Mouse (Mus musculus) neural tube, embryonic 12.5 days (tissue): ENCODE measurements around the gene Gstp3. TPM values are rescaled to one million over a fixed set of nuclear protein-coding genes. Genes with fewer than 3 reads are reported as not detected.

ENCODE experiments used
- ATAC-seq: fragments of 200-750 bp; cut with Nextera tagmentation; 2 replicates; pipeline ENCODE4 v1.8.0; 2017; ENCODE audit warnings: low read depth, mild to moderate bottlenecking, moderate TSS enrichment, moderate library complexity; ENCODE audit not compliant: low FRiP score
- H3K27ac ChIP-seq: fragments of 300-500 bp; sonication (generic); 2 replicates; pipeline ENCODE4 v1.5.1; 2016
- H3K27me3 ChIP-seq: fragments of 300-500 bp; sonication (generic); replicated peaks from 2 replicates; pipeline ENCODE4 v1.6.1; 2016; ENCODE audit warnings: mild to moderate bottlenecking
- H3K36me3 ChIP-seq: fragments of 300-500 bp; sonication (generic); 2 replicates; pipeline ENCODE4 v1.6.1; 2016; ENCODE audit warnings: mild to moderate bottlenecking
- H3K4me1 ChIP-seq: fragments of 300-500 bp; sonication (generic); 2 replicates; pipeline ENCODE4 v1.6.1; 2016
- H3K4me2 ChIP-seq: fragments of 300-500 bp; sonication (generic); replicated peaks from 2 replicates; pipeline ENCODE4 v1.6.1; 2016; ENCODE audit warnings: mild to moderate bottlenecking
- H3K4me3 ChIP-seq: fragments of 300-500 bp; sonication (generic); 2 replicates; pipeline ENCODE4 v1.5.1; 2016
- H3K9ac ChIP-seq: fragments of 300-500 bp; sonication (generic); 2 replicates; pipeline ENCODE4 v1.6.1; 2016; ENCODE audit warnings: mild to moderate bottlenecking
- H3K9me3 ChIP-seq: fragments of 300-500 bp; sonication (generic); 2 replicates; pipeline ENCODE4 v1.6.1; 2016; ENCODE audit warnings: mild to moderate bottlenecking
- WGBS: fragments of 180-500 bp; shearing (Covaris S2); methylation state at CpG from one replicate; pipeline ENCODE4 v1.1.7; 2016; 5-methylcytosine and 5-hydroxymethylcytosine counted together
- polyA plus RNA-seq: library from polyadenylated mRNA; unstranded; fragments of >200 nt; fragmentation: Nextera tagmentation; extraction: Ambion mirVana; gene quantifications from 2 replicates; pipeline ENCODE4 v1.2.1, GENCODE M21; 2016

Gene Gstp3
- polyA plus RNA-seq = not detected in 2 replicates

GRCm38 (mm10) chr19:4059069-4059740 lies at the start of gene Gstp3:
Gstp3 (minus strand) TSS chr19:4059569.
- no peaks in the 10 kb centered on the region for H3K4me1 ChIP-seq
- no peak within 1 kb of the TSS for H3K9ac ChIP-seq
- H3K4me3 ChIP-seq = no peak within 1 kb of the TSS
- no peak for ATAC-seq
- no peak within 1 kb of the TSS for H3K4me2 ChIP-seq
- WGBS = 84% methylated on average over 15 of the region's 15 CpGs
- H3K27me3 ChIP-seq = no peaks in the 10 kb centered on the region
- no peaks in the 10 kb centered on the region for H3K36me3 ChIP-seq
- H3K27ac ChIP-seq = no peak within 1 kb of the TSS
- no peaks in the 10 kb centered on the region for H3K9me3 ChIP-seq

- 91% methylated on average over 9 of the region's 9 CpGs for WGBS
- no peaks in the 10 kb centered on the region for H3K27me3 ChIP-seq
Measured at GRCm38 (mm10) chr19:4108535-4108934, 49.2 kb upstream of the Gstp3 start.

GRCm38 (mm10) chr19:4106654-4107053 lies 47.3 kb upstream of the Gstp3 start:
- Histone ChIP-seq H3K36me3 (peaks cover 15% of the 10 kb centered on the region), H3K9me3 (no peaks in the 10 kb centered on the region), H3K4me3 (no peak overlapping the region), H3K27ac (no peak overlapping the region), H3K4me2 (no peak overlapping the region), H3K4me1 (0 out of 2 replicates have a peak, but pooled peaks cover 1% of the 10 kb centered on the region), H3K27me3 (peaks cover 16% of the 10 kb centered on the region), H3K9ac (no peak overlapping the region)
- 89% methylated on average over 14 of the region's 14 CpGs for WGBS
- ATAC-seq = no peak

More at GRCm38 (mm10) chr19:4108535-4108934, 49.2 kb upstream of the Gstp3 start:
- H3K9ac ChIP-seq = no peak overlapping the region
- no peak overlapping the region for H3K27ac ChIP-seq
- no peaks in the 10 kb centered on the region for H3K9me3 ChIP-seq
- no peak overlapping the region for H3K4me3 ChIP-seq
- no peak overlapping the region for H3K4me2 ChIP-seq
- H3K4me1 ChIP-seq = no peaks in the 10 kb centered on the region
- peaks cover 33% of the 10 kb centered on the region for H3K36me3 ChIP-seq
- ATAC-seq = no peak

GRCm38 (mm10) chr19:4104675-4105194 lies 45.4 kb upstream of the Gstp3 start:
- Histone ChIP-seq H3K27ac (no peak overlapping the region), H3K4me2 (no peak overlapping the region), H3K4me1 (peaks cover 20% of the 10 kb centered on the region), H3K9me3 (no peaks in the 10 kb centered on the region), H3K9ac (no peak overlapping the region), H3K4me3 (no peak overlapping the region), H3K27me3 (peaks cover 32% of the 10 kb centered on the region), H3K36me3 (peaks cover 9% of the 10 kb centered on the region; the same call in 1 of the 2 replicates)
- 91% methylated on average over 16 of the region's 16 CpGs for WGBS
- ATAC-seq = no peak

- 0 out of 2 replicates have a peak, but pooled peaks cover 5% of the 10 kb centered on the region for H3K36me3 ChIP-seq
- H3K27me3 ChIP-seq = peaks cover 38% of the 10 kb centered on the region
- H3K9ac ChIP-seq = no peak overlapping the region
- peaks cover 29% of the 10 kb centered on the region for H3K4me1 ChIP-seq
- no peak overlapping the region for H3K4me2 ChIP-seq
- 76% methylated on average over 3 of the region's 3 CpGs for WGBS
- no peaks in the 10 kb centered on the region for H3K9me3 ChIP-seq
- H3K4me3 ChIP-seq = no peak overlapping the region
- H3K27ac ChIP-seq = no peak overlapping the region
- no peak for ATAC-seq
Measured at GRCm38 (mm10) chr19:4103792-4104191, 44.4 kb upstream of the Gstp3 start.

- H3K4me2 ChIP-seq = no peak overlapping the region
- H3K27ac ChIP-seq = no peak overlapping the region
- peaks cover 34% of the 10 kb centered on the region for H3K4me1 ChIP-seq
- ATAC-seq = no peak
- 93% methylated on average over 18 of the region's 18 CpGs for WGBS
- no peak overlapping the region for H3K9ac ChIP-seq
- peaks cover 38% of the 10 kb centered on the region for H3K27me3 ChIP-seq
- H3K36me3 ChIP-seq = 0 out of 2 replicates have a peak, but pooled peaks cover 5% of the 10 kb centered on the region
- H3K4me3 ChIP-seq = no peak overlapping the region
- no peaks in the 10 kb centered on the region for H3K9me3 ChIP-seq
Measured at GRCm38 (mm10) chr19:4103294-4103693, 43.9 kb upstream of the Gstp3 start.

GRCm38 (mm10) chr19:4102626-4103025 lies 43.3 kb upstream of the Gstp3 start:
- H3K9ac ChIP-seq = no peak overlapping the region
- H3K27me3 ChIP-seq = peaks cover 38% of the 10 kb centered on the region
- H3K27ac ChIP-seq = no peak overlapping the region
- 0 out of 2 replicates have a peak, but pooled peaks cover 5% of the 10 kb centered on the region for H3K36me3 ChIP-seq
- H3K4me3 ChIP-seq = no peak overlapping the region
- peaks cover 40% of the 10 kb centered on the region for H3K4me1 ChIP-seq
- H3K4me2 ChIP-seq = no peak overlapping the region
- no peaks in the 10 kb centered on the region for H3K9me3 ChIP-seq
- 95% methylated on average over 12 of the region's 12 CpGs for WGBS
- no peak for ATAC-seq

GRCm38 (mm10) chr19:4102049-4102448 lies 42.7 kb upstream of the Gstp3 start:
- peak overlapping the region; percentile 92 for H3K4me2 ChIP-seq

GRCm38 (mm10) chr19:4101466-4101865 lies 42.1 kb upstream of the Gstp3 start:
- peaks cover 42% of the 10 kb centered on the region for H3K4me1 ChIP-seq
- 0 out of 2 replicates have a peak, but pooled peaks cover under 1% of the 10 kb centered on the region for H3K36me3 ChIP-seq
- H3K9ac ChIP-seq = peak overlapping the region; percentile 69; the same call in 1 of the 2 replicates
- no peaks in the 10 kb centered on the region for H3K9me3 ChIP-seq
- no peak for ATAC-seq
- peak overlapping the region; percentile 50 for H3K4me3 ChIP-seq
- H3K27ac ChIP-seq = no peak overlapping the region
- peaks cover 38% of the 10 kb centered on the region for H3K27me3 ChIP-seq
- WGBS = 66% methylated on average over 6 of the region's 6 CpGs
- peak overlapping the region; percentile 92 for H3K4me2 ChIP-seq

More at GRCm38 (mm10) chr19:4102049-4102448, 42.7 kb upstream of the Gstp3 start:
- no peak overlapping the region for H3K27ac ChIP-seq
- H3K36me3 ChIP-seq = 0 out of 2 replicates have a peak, but pooled peaks cover 5% of the 10 kb centered on the region
- H3K4me1 ChIP-seq = peaks cover 42% of the 10 kb centered on the region
- peaks cover 38% of the 10 kb centered on the region for H3K27me3 ChIP-seq
- H3K9me3 ChIP-seq = no peaks in the 10 kb centered on the region
- H3K9ac ChIP-seq = no peak overlapping the region
- ATAC-seq = no peak
- H3K4me3 ChIP-seq = no peak overlapping the region
- WGBS = 95% methylated on average over 2 of the region's 2 CpGs

GRCm38 (mm10) chr19:4100718-4101261 lies 41.4 kb upstream of the Gstp3 start:
- Histone ChIP-seq H3K36me3 (no peaks in the 10 kb centered on the region), H3K27ac (no peak overlapping the region), H3K4me1 (peaks cover 42% of the 10 kb centered on the region), H3K9ac (peak overlapping the region; percentile 69), H3K4me2 (peak overlapping the region; percentile 92), H3K9me3 (no peaks in the 10 kb centered on the region), H3K27me3 (peaks cover 38% of the 10 kb centered on the region), H3K4me3 (peak overlapping the region; percentile 50)
- WGBS = under 1% methylated on average over 52 of the region's 52 CpGs
- ATAC-seq = no peak

GRCm38 (mm10) chr19:4099837-4100717 lies 40.7 kb upstream of the Gstp3 start, which contains the start of gene Pitpnm1:
Pitpnm1 (plus strand) TSS chr19:4099998.
- no peaks in the 10 kb centered on the region for H3K9me3 ChIP-seq
- H3K4me1 ChIP-seq = peaks cover 42% of the 10 kb centered on the region
- no peaks in the 10 kb centered on the region for H3K36me3 ChIP-seq
- H3K4me2 ChIP-seq = peak within 1 kb of the TSS; percentile 92
- peaks cover 38% of the 10 kb centered on the region for H3K27me3 ChIP-seq
- no peak for ATAC-seq
- H3K9ac ChIP-seq = peak within 1 kb of the TSS; percentile 69
- 2% methylated on average over 53 of the region's 53 CpGs for WGBS
- H3K4me3 ChIP-seq = peak within 1 kb of the TSS; percentile 50
- no peak within 1 kb of the TSS for H3K27ac ChIP-seq
